Mouse (Mus musculus): Measurements from ENCODE around the gene Zcwpw1. TPM values are rescaled to one million over a fixed set of nuclear protein-coding genes. Genes with fewer than 3 reads are reported as not detected.
"Not testable (repeated sequence)": the region's sequence is repeated elsewhere in the genome, so short reads cannot be mapped to it uniquely, and the experiment has no call there.

Zcwpw1 gene
- total RNA-seq, 2 experiments from 2014 or later: 0.17 TPM; not detected in 1

GRCm38 (mm10) chr5:137825030-137825429 lies 37.4 kb downstream of the Zcwpw1 start:
- intact Hi-C loops (cut with DNase I): no loop called here
- no peak for DNase-seq

- intact Hi-C loops (cut with DNase I): no loop called here
Measured at GRCm38 (mm10) chr5:137825971-137826370, 38.4 kb downstream of the Zcwpw1 start.

DNA sequence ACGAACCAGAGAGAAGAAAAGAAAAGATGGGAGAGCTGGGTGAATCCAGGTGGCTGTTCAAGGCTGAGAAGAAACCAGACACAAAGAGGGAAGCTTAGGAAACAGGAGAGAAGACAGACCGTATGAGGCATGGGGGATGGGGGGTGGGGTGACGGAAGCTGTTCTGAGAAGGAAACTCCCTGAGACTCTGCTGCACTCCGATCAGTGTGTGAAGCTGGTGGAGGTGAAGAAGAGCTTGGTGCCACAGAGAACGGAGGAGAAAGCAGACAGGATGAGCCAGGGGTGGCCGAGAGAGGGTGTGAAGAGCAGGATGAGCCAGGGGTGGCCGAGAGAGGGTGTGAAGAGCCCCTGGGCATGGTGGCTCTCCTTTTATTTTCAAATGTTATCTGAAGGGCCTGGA lies 38.8 kb downstream of the Zcwpw1 start:
- no peak for DNase-seq
- intact Hi-C loops (cut with DNase I): no loop called here

More at GRCm38 (mm10) chr5:137825971-137826370, 38.4 kb downstream of the Zcwpw1 start:
- DNase-seq: no peak

- intact Hi-C loops (cut with DNase I): no loop called here
- DNase-seq: no peak
Measured at GRCm38 (mm10) chr5:137828694-137829093, 41.1 kb downstream of the Zcwpw1 start.

- no peak for DNase-seq
- intact Hi-C loops (cut with DNase I): no loop called here
Measured at GRCm38 (mm10) chr5:137830238-137830637, 42.6 kb downstream of the Zcwpw1 start.

- intact Hi-C loops (cut with DNase I): no loop called here
- DNase-seq: no peak
Measured at GRCm38 (mm10) chr5:137831106-137831505, 43.5 kb downstream of the Zcwpw1 start.

- intact Hi-C loops (cut with DNase I): no loop called here
- no peak for DNase-seq
Measured at GRCm38 (mm10) chr5:137831506-137831905, 43.9 kb downstream of the Zcwpw1 start.

- intact Hi-C loops (cut with DNase I): no loop called here
- no peak for DNase-seq
Measured at GRCm38 (mm10) chr5:137833500-137833899, 45.9 kb downstream of the Zcwpw1 start.

- intact Hi-C loops (cut with DNase I): not testable (repeated sequence)
- DNase-seq: peak in 1 of 2 experiments; percentile 29
Measured at GRCm38 (mm10) chr5:137835966-137836520, 48.4 kb downstream of the Zcwpw1 start, which contains the start of gene Pilra. Pilra (minus strand) TSS chr5:137836281.

GRCm38 (mm10) chr5:137836611-137837010 lies 49.0 kb downstream of the Zcwpw1 start:
- no peak for DNase-seq
- intact Hi-C loops (cut with DNase I): no loop called here

GRCm38 (mm10) chr5:137837110-137837509 lies 49.5 kb downstream of the Zcwpw1 start:
- DNase-seq; intact Hi-C loops (cut with DNase I): not testable (repeated sequence)

DNA sequence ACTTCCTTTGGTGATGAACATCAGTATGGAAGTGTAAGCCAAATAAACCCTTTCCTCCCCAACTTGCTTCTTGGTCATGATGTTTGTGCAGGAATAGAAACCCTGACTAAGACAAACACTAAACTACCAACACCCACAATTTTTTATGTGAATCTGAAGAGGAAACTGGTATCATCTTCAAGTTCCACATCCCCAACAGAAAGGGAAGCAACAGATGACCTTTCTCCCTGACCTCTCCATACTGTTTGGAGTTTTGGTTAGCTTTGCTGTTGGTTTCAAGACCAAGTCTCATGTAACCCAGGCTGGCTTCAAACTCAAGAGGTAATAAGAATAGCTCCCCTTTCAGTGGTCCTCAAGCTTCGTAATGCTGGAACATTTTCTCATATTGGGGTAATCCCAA lies 62.7 kb downstream of the Zcwpw1 start:
- DNase-seq; intact Hi-C loops (cut with DNase I): not testable (repeated sequence)

- intact Hi-C loops (cut with DNase I); DNase-seq: not testable (repeated sequence)
Measured at GRCm38 (mm10) chr5:137854907-137855306, 67.3 kb downstream of the Zcwpw1 start.

DNA sequence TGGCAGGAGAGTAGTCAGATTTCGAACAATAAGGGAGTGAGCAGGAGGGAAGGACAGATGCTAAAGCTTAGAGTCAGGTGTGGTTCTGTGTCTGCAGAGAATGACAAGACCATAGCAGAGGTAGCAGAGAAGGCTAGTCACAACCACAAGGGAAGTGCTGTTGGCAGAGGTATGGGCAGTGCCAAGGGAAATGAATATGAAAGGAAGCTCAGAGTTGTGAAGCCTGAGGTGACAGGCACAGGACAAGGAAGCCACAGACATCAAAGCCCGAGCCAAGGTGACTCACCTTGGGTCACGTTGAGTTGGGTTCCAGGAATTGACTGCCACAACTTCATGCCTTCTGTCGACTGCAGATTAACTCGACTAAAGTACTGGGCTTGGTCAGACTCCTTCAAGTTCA lies 69.3 kb downstream of the Zcwpw1 start:
- intact Hi-C loops (cut with DNase I); DNase-seq: not testable (repeated sequence)

- DNase-seq; intact Hi-C loops (cut with DNase I): not testable (repeated sequence)
Measured at GRCm38 (mm10) chr5:137857960-137858710, 70.5 kb downstream of the Zcwpw1 start, which contains the start of gene Pilrb1. Pilrb1 (minus strand) TSS chr5:137858106.

- DNase-seq; intact Hi-C loops (cut with DNase I): not testable (repeated sequence)
Measured at GRCm38 (mm10) chr5:137864008-137864407, 76.4 kb downstream of the Zcwpw1 start.

DNA sequence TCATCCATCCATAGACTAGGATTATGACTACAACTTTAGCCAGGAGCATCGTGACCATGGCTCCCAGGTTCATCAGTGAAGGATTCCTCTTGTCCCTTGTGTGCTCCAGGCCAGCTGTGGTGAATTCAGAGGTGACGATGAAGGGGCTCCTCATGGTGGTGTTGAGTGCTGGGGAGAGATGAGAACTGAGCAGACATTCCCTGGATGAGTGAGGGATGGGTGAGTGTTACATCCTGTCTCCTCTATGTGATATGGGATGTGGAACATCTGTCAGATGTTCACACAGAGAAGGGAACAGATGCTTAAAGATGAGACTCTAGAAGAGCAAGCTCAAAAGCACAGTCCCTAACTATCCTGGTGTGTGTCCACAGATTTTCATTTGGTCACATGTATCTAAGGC lies 81.0 kb downstream of the Zcwpw1 start:
- DNase-seq; intact Hi-C loops (cut with DNase I): not testable (repeated sequence)

- DNase-seq; intact Hi-C loops (cut with DNase I): not testable (repeated sequence)
Measured at GRCm38 (mm10) chr5:137871644-137872380, 84.2 kb downstream of the Zcwpw1 start, which contains the start of gene Pilrb2. Pilrb2 (minus strand) TSS chr5:137871815.

Measured in gastrocnemius, postnatal 36 days (tissue).